Comparison of ENCODE assay signal across 8 mouse cellular contexts in the genomic region with DNA sequence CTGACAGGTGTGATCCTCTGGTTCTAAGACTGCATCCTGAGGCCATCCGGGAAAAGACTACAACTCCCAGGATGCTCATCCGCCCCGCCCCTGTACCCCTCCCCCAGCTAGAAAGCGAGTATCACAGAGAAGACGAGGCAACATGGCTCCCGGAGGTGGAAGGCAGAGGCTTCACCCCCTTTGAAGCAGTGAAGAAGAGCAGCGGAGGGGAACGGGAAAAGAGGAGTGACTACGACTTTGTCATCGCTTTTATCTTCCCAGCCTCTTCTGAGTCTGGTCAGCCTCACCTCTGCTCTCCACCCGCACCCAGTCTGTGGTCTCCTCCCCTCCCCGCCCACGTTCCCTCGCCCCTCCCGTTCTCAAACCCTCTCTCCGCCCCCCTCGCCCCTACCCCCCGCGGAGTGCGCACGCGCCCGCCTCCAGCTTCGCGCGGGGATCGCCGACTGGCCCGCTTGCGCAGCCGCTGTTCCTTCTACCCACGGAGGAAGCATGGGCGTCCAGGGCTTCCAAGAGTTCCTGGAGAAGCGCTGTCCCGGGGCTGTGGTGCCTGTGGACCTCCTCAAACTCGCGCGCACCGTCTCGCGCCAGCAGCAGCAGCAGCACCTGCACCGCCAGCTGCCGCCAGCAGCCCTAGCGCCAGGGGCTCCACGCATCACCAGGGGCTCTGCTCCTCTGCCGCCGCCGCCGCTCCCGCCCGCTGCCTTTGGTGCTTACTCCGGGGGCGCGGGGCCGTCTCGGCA. TPM values are rescaled to one million over a fixed set of nuclear protein-coding genes. Genes with fewer than 3 reads are reported as not detected.
DNase-seq lines count a peak whose midpoint lies in the region; ATAC-seq and TF ChIP-seq lines count a peak whose summit lies in the region.

A gene (plus strand): TSS at position 415 of the 740 bp plus-strand sequence.

- peak within 1 kb of the TSS; percentile 94 for H3K27ac ChIP-seq in forebrain, embryonic 15.5 days (replicated peaks)
- H3K27ac ChIP-seq in liver, postnatal 0 days (ENCODE audit: low read depth) = peak within 1 kb of the TSS; percentile 79
- H3K27ac ChIP-seq in neural tube, embryonic 14.5 days (ENCODE audit: low read depth, low read length) = peak within 1 kb of the TSS; percentile 80
- H3K27ac ChIP-seq in testis, adult 2 months (ENCODE audit: control insufficient read depth, insufficient read depth, low read depth, low read length) = peak within 1 kb of the TSS; percentile 82

- H3K4me2 ChIP-seq in forebrain, embryonic 15.5 days (replicated peaks) = peak within 1 kb of the TSS; percentile 65
- peak within 1 kb of the TSS; percentile 79 for H3K4me2 ChIP-seq in liver, postnatal 0 days (ENCODE audit: low read depth, low read length)
- H3K4me2 ChIP-seq in neural tube, embryonic 14.5 days (ENCODE audit: low read depth, low read length) = peak within 1 kb of the TSS; percentile 56

- no peak for TF ChIP-seq CTCF in G1E (IDR thresholded peaks at IDR 0.05; ENCODE audit: low read depth, low read length)
- TF ChIP-seq CTCF in liver, postnatal 0 days (IDR thresholded peaks at IDR 0.05; ENCODE audit: low read depth) = no peak
- TF ChIP-seq CTCF in testis, adult 2 months (IDR thresholded peaks at IDR 0.05; ENCODE audit: control insufficient read depth, insufficient read depth, insufficient replicate concordance, low read depth, low read length) = no peak

- ATAC-seq in G1E (ENCODE audit: extremely low read depth, insufficient number of reproducible peaks, low FRiP score, poor library complexity, severe bottlenecking) = peak; percentile 79
- ATAC-seq in forebrain, embryonic 15.5 days (replicated peaks) = peak; percentile 94
- ATAC-seq in liver, postnatal 0 days = peak; percentile 94
- ATAC-seq in neural tube, embryonic 14.5 days (ENCODE audit: low read depth) = peak; percentile 94

- peak within 1 kb of the TSS; percentile 82 for H3K4me3 ChIP-seq in G1E (ENCODE audit: low read depth, low read length)
- H3K4me3 ChIP-seq in forebrain, embryonic 15.5 days = peak within 1 kb of the TSS; percentile 70
- H3K4me3 ChIP-seq in liver, postnatal 0 days (ENCODE audit: low read depth, low read length) = peak within 1 kb of the TSS; percentile 73
- peak within 1 kb of the TSS; percentile 63 for H3K4me3 ChIP-seq in neural tube, embryonic 14.5 days (ENCODE audit: low read depth, low read length)
- H3K4me3 ChIP-seq in testis, adult 2 months (ENCODE audit: control insufficient read depth, low read depth, low read length) = peak within 1 kb of the TSS; percentile 86

- 18% methylated on average over 46 of the region's 56 CpGs for WGBS in forebrain, embryonic 15.5 days
- 21% methylated on average over 43 of the region's 56 CpGs for WGBS in liver, postnatal 0 days (ENCODE audit: insufficient replicate concordance)
- 8% methylated on average over 34 of the region's 56 CpGs for WGBS in neural tube, embryonic 14.5 days

- peaks cover 7% of the 10 kb centered on the region; the same call in 1 of the 2 replicates for H3K4me1 ChIP-seq in G1E (ENCODE audit: insufficient read depth, low read depth, low read length)
- peaks cover 19% of the 10 kb centered on the region for H3K4me1 ChIP-seq in forebrain, embryonic 15.5 days
- 0 out of 2 replicates have a peak, but pooled peaks cover 2% of the 10 kb centered on the region for H3K4me1 ChIP-seq in liver, postnatal 0 days (ENCODE audit: insufficient read depth)
- peaks cover 5% of the 10 kb centered on the region for H3K4me1 ChIP-seq in neural tube, embryonic 14.5 days (ENCODE audit: control insufficient read depth, insufficient read depth, low read length)
- H3K4me1 ChIP-seq in testis, adult 2 months (ENCODE audit: control insufficient read depth, insufficient read depth, low read length) = peaks cover 2% of the 10 kb centered on the region; the same call in 1 of the 2 replicates

- no peak for TF ChIP-seq EP300 in liver, postnatal 0 days (IDR thresholded peaks at IDR 0.05; ENCODE audit: low read depth)

- intact Hi-C loops in heart, postnatal 25 days (cut with DNase I) = loop anchor here (5.0 to 10.0 kb wide), 3 partner anchors 173 to 757 kb away; a partner anchor contains a TSS

- peaks cover 8% of the 10 kb centered on the region for H3K36me3 ChIP-seq in G1E (replicated peaks)
- no peaks in the 10 kb centered on the region for H3K36me3 ChIP-seq in forebrain, embryonic 15.5 days
- H3K36me3 ChIP-seq in liver, postnatal 0 days (replicated peaks; ENCODE audit: insufficient read depth, low read length) = no peaks in the 10 kb centered on the region
- H3K36me3 ChIP-seq in neural tube, embryonic 14.5 days (ENCODE audit: control insufficient read depth, insufficient read depth, low read length) = no peaks in the 10 kb centered on the region
- no peaks in the 10 kb centered on the region for H3K36me3 ChIP-seq in testis, adult 2 months (ENCODE audit: control insufficient read depth, insufficient read depth, low read length)

- H3K9ac ChIP-seq in forebrain, embryonic 15.5 days (replicated peaks) = peak within 1 kb of the TSS; percentile 58
- peak within 1 kb of the TSS; percentile 76 for H3K9ac ChIP-seq in liver, postnatal 0 days (replicated peaks)
- peak within 1 kb of the TSS; percentile 57 for H3K9ac ChIP-seq in neural tube, embryonic 14.5 days (replicated peaks; ENCODE audit: low read depth, low read length)

- H3K27me3 ChIP-seq in G1E (ENCODE audit: insufficient read depth, low read length) = no peaks in the 10 kb centered on the region
- no peaks in the 10 kb centered on the region for H3K27me3 ChIP-seq in forebrain, embryonic 15.5 days
- no peaks in the 10 kb centered on the region for H3K27me3 ChIP-seq in liver, postnatal 0 days (ENCODE audit: insufficient read depth, low read length)
- H3K27me3 ChIP-seq in neural tube, embryonic 14.5 days (ENCODE audit: control insufficient read depth, insufficient read depth, low read length) = no peaks in the 10 kb centered on the region; the same call in none of the 2 replicates
- no peaks in the 10 kb centered on the region for H3K27me3 ChIP-seq in testis, adult 2 months (ENCODE audit: control insufficient read depth, insufficient read depth, low read length)

- TF ChIP-seq POLR2A in testis, adult 2 months (IDR thresholded peaks at IDR 0.05; ENCODE audit: control insufficient read depth, low read depth, low read length) = no peak

- peak; percentile 68 for DNase-seq in G1E (ENCODE audit: low spot score)
- DNase-seq in cerebellum, adult 11-12 months = peak; percentile 85
- DNase-seq in heart, postnatal 25 days (ENCODE audit: low spot score) = peak; percentile 71
- DNase-seq in layer of hippocampus, adult 11-12 months (ENCODE audit: low spot score) = peak; percentile 83
- DNase-seq in liver, postnatal 0 days = peak; percentile 85

- no peaks in the 10 kb centered on the region for H3K9me3 ChIP-seq in G1E (replicated peaks)
- H3K9me3 ChIP-seq in forebrain, embryonic 15.5 days = no peaks in the 10 kb centered on the region
- H3K9me3 ChIP-seq in liver, postnatal 0 days (ENCODE audit: low read length) = no peaks in the 10 kb centered on the region
- H3K9me3 ChIP-seq in neural tube, embryonic 14.5 days (ENCODE audit: control insufficient read depth, low read length) = no peaks in the 10 kb centered on the region

RNA-seq across cellular contexts. Expression of the gene that starts here (rescaled TPM):
- total RNA-seq in G1E (2014; fragmentation: Nextera tagmentation) = 6.7 and 8.2 TPM in 2 replicates
- 1.9 and 2.5 TPM in 2 replicates for total RNA-seq in G1E (2017)
- polyA plus RNA-seq in G1E (2012) = 1.5 and 1.7 TPM in 2 replicates
- polyA plus RNA-seq in forebrain, embryonic 15.5 days (2015; fragmentation: Nextera tagmentation; extraction: Ambion mirVana) = 7.2 and 7.8 TPM in 2 replicates
- 10 to 100 TPM; 13.1 to 13.9 TPM for total RNA-seq in heart, postnatal 25 days (2021)
- 0.46 and 0.58 TPM in 2 replicates for polyA plus RNA-seq in liver, postnatal 0 days (2015; fragmentation: Nextera tagmentation; extraction: Ambion mirVana)
- 10.2 and 10.9 TPM in 2 replicates for polyA plus RNA-seq in neural tube, embryonic 14.5 days (2014; fragmentation: Nextera tagmentation; extraction: Ambion mirVana)
- 0.54 and 0.57 TPM in 2 replicates for polyA plus RNA-seq in testis, adult 2 months (2012; rRNA removed)

Comparison
In these comparisons a context has a peak if more than half of its experiments do, and no peak if none do; other contexts are left out.
1. Peak in every context shown above with its lines: DNase-seq, ATAC-seq, H3K4me3 ChIP-seq and H3K27ac ChIP-seq.
2. Peak in DNase-seq, ATAC-seq, H3K4me3 ChIP-seq, H3K27ac ChIP-seq, H3K9ac ChIP-seq and H3K4me2 ChIP-seq in liver, postnatal 0 days; RNA of the gene not detected or under 1 TPM.